Mouse (Mus musculus) heart, embryonic 12.5 days (tissue): ENCODE data around the gene Cdc14a. TPM values are rescaled to one million over a fixed set of nuclear protein-coding genes. Genes with fewer than 3 reads are reported as not detected.

ENCODE experiments used
- ATAC-seq: fragments of 200-750 bp; cut with Nextera tagmentation; 2 replicates; pipeline ENCODE4 v1.8.0; 2017; ENCODE audit warnings: moderate TSS enrichment, moderate library complexity; ENCODE audit not compliant: insufficient number of reproducible peaks, low FRiP score
- H3K27ac ChIP-seq: fragments of 300-500 bp; sonication (generic); 2 replicates; pipeline ENCODE4 v1.5.1; 2016; ENCODE audit warnings: mild to moderate bottlenecking, moderate library complexity; ENCODE audit not compliant: poor library complexity, severe bottlenecking
- H3K27me3 ChIP-seq: fragments of 300-500 bp; sonication (generic); replicated peaks from 2 replicates; pipeline ENCODE4 v1.6.1; 2016; ENCODE audit warnings: mild to moderate bottlenecking, moderate library complexity
- H3K36me3 ChIP-seq: fragments of 300-500 bp; sonication (generic); 2 replicates; pipeline ENCODE4 v1.6.1; 2016; ENCODE audit warnings: mild to moderate bottlenecking, moderate library complexity
- H3K4me1 ChIP-seq: fragments of 300-500 bp; sonication (generic); replicated peaks from 2 replicates; pipeline ENCODE4 v1.6.1; 2016; ENCODE audit warnings: mild to moderate bottlenecking
- H3K4me2 ChIP-seq: fragments of 300-500 bp; sonication (generic); 2 replicates; pipeline ENCODE4 v1.6.1; 2016; ENCODE audit warnings: mild to moderate bottlenecking, moderate library complexity
- H3K4me3 ChIP-seq: fragments of 300-500 bp; sonication (generic); 2 replicates; pipeline ENCODE4 v1.5.1; 2016; ENCODE audit warnings: mild to moderate bottlenecking
- H3K9ac ChIP-seq: fragments of 300-500 bp; sonication (generic); 2 replicates; pipeline ENCODE4 v1.6.1; 2016; ENCODE audit warnings: mild to moderate bottlenecking, moderate library complexity
- H3K9me3 ChIP-seq: fragments of 300-500 bp; sonication (generic); replicated peaks from 2 replicates; pipeline ENCODE4 v1.6.1; 2016; ENCODE audit warnings: mild to moderate bottlenecking, moderate library complexity
- WGBS: fragments of 180-500 bp; shearing (Covaris S2); methylation state at CpG from one replicate; pipeline ENCODE4 v1.1.7; 2016; 5-methylcytosine and 5-hydroxymethylcytosine counted together
- polyA plus RNA-seq: library from polyadenylated mRNA; unstranded; fragments of >200 nt; fragmentation: Nextera tagmentation; extraction: Ambion mirVana; gene quantifications from 2 replicates; pipeline ENCODE4 v1.2.1, GENCODE M21; 2016

Gene Cdc14a
- polyA plus RNA-seq, 1 experiment from 2014 or later: 7.8 TPM

DNA sequence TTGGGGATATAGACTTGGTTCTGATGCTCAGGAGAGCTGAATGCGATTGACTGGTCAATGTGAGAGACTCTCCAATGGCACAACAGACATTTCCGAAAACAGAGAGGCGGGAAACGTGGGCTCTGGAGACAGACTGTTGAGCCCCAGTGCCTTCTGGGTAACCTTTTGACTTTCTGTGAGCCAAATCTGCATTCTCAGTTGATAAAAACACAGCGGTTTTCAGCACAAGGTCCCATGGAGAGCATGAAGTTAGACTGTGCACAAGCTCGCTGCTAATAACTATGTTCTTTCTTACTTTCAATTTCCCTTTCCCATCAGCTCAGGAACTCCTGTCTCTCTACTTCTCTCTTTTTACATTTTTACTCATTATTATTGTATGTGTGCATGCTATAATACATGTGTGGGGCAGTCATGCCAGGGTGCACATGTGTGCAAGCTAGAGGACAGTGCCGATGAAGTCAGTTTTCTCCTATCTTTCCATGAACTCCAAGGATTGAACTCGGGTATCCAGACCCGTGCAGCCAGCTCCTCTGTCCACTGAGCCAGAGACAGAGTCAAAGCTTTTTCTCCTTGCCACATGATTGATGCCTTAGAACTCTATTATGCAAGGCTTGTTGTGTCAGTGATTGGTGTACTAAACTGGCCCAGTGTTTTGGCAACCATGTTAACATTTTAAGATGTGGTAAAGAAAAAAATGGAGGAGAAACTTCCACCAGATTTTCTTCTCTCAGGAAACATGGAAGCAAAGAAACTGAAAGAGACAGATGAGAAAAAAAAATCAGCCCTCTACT is 13.2 kb upstream of the Cdc14a start:
- H3K4me2 ChIP-seq: no peak overlapping the region
- H3K9ac ChIP-seq: no peak overlapping the region
- H3K27me3 ChIP-seq: no peaks in the 10 kb centered on the region
- H3K4me1 ChIP-seq: no peaks in the 10 kb centered on the region
- no peak overlapping the region for H3K27ac ChIP-seq
- no peaks in the 10 kb centered on the region for H3K36me3 ChIP-seq
- no peaks in the 10 kb centered on the region for H3K9me3 ChIP-seq
- WGBS: 80% methylated on average over 9 of the region's 9 CpGs
- H3K4me3 ChIP-seq: no peak overlapping the region
- no peak for ATAC-seq

DNA sequence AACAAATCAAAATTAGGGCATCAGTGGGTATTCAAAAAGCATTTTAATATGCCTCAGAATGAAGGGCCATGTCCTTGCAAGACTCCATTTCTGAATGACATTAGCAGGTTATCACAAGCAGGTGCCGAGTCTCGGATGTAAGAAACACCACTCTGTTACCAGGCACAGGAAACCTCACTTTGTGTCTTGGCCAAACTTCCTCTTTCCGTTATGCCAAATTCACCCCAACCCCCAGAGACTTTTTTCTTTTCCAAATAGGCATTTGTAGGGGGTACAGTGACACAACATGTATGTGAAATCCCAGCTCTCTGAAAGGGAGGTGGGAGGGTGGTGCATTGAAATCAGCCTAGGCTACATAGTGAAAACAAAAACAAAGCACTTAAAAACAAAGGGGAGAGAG is 12.3 kb upstream of the Cdc14a start:
- no peak overlapping the region for H3K27ac ChIP-seq
- H3K4me1 ChIP-seq: no peaks in the 10 kb centered on the region
- no peaks in the 10 kb centered on the region for H3K9me3 ChIP-seq
- no peak overlapping the region for H3K4me3 ChIP-seq
- H3K27me3 ChIP-seq: no peaks in the 10 kb centered on the region
- H3K4me2 ChIP-seq: no peak overlapping the region
- no peak overlapping the region for H3K9ac ChIP-seq
- H3K36me3 ChIP-seq: no peaks in the 10 kb centered on the region
- no peak for ATAC-seq
- whole genome bisulfite sequencing: 68% methylated on average over 3 of the region's 3 CpGs

DNA sequence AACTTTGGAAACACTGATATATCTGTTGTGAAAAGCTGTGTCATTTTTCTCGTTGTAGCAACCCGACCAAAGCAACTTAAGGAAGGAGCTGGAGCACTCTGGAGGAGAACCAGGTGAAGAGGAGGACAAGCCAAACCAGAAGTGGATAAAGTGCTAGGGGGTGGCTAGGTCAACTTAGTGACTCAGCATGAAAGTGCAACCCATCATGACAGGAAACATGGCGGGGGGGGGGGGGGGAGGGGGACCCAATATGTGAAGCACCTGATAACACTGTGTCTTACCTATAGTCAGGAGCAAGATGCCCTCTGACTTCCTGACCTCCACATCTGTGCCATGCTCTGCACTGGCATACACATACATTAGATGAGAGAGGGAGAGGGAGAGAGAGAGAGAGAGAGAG is 10.9 kb upstream of the Cdc14a start:
- H3K4me3 ChIP-seq: no peak overlapping the region
- ATAC-seq: peak; percentile 68; the same call in 1 of the 2 replicates
- H3K36me3 ChIP-seq: no peaks in the 10 kb centered on the region
- H3K27me3 ChIP-seq: no peaks in the 10 kb centered on the region
- H3K9me3 ChIP-seq: no peaks in the 10 kb centered on the region
- no peak overlapping the region for H3K9ac ChIP-seq
- no peak overlapping the region for H3K27ac ChIP-seq
- H3K4me1 ChIP-seq: no peaks in the 10 kb centered on the region
- no peak overlapping the region for H3K4me2 ChIP-seq
- 62% methylated on average over 3 of the region's 3 CpGs for WGBS

DNA sequence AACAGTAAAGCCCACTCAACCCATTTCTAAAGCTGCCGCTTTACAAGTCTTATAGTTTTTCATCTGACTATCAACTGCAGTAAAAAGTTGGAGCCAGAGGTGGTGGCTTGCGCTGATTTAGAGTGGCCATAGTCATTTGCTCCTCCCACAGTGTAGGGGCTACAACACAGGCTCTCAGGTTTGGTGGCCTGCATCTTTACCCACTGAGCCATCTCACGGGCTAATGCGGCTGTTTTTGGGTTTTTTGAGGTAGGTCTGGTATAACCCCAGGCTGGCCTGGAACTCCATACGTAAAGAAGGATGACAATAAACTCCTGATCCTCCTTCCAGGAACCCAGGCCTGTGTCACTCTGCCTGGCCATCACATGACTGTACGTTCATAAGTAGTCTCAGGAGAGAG is 2.1 kb upstream of the Cdc14a start:
- no peaks in the 10 kb centered on the region for H3K9me3 ChIP-seq
- H3K4me1 ChIP-seq: peaks cover 11% of the 10 kb centered on the region
- no peak overlapping the region for H3K4me2 ChIP-seq
- H3K36me3 ChIP-seq: no peaks in the 10 kb centered on the region
- 93% methylated on average over 6 of the region's 6 CpGs for WGBS
- H3K27me3 ChIP-seq: no peaks in the 10 kb centered on the region
- H3K9ac ChIP-seq: no peak overlapping the region
- no peak for ATAC-seq
- no peak overlapping the region for H3K27ac ChIP-seq
- no peak overlapping the region for H3K4me3 ChIP-seq

DNA sequence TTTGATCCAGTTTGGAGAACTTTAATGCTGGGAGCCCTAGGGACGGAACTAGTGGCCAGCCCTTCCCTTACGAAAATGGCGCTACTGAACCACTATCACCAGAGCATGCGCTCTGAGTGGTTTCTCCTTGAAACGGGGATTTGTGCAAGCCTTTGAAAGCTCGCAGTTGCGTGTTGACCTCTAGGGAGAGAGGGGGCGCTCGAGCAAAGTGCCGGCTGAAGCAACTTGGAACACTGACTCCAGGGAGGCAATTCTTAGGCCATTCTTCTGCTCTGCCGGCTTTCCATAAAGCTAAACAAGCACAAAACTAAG is 1.1 kb upstream of the Cdc14a start:
- H3K36me3 ChIP-seq: peaks cover 6% of the 10 kb centered on the region; the same call in 1 of the 2 replicates
- WGBS: 0% methylated on average over 11 of the region's 11 CpGs
- peak overlapping the region; percentile 78 for H3K4me2 ChIP-seq
- no peaks in the 10 kb centered on the region for H3K9me3 ChIP-seq
- H3K27ac ChIP-seq: peak overlapping the region; percentile 88
- H3K4me1 ChIP-seq: peaks cover 13% of the 10 kb centered on the region
- ATAC-seq: peak; percentile 68
- H3K9ac ChIP-seq: peak overlapping the region; percentile 84
- no peaks in the 10 kb centered on the region for H3K27me3 ChIP-seq
- peak overlapping the region; percentile 80 for H3K4me3 ChIP-seq

DNA sequence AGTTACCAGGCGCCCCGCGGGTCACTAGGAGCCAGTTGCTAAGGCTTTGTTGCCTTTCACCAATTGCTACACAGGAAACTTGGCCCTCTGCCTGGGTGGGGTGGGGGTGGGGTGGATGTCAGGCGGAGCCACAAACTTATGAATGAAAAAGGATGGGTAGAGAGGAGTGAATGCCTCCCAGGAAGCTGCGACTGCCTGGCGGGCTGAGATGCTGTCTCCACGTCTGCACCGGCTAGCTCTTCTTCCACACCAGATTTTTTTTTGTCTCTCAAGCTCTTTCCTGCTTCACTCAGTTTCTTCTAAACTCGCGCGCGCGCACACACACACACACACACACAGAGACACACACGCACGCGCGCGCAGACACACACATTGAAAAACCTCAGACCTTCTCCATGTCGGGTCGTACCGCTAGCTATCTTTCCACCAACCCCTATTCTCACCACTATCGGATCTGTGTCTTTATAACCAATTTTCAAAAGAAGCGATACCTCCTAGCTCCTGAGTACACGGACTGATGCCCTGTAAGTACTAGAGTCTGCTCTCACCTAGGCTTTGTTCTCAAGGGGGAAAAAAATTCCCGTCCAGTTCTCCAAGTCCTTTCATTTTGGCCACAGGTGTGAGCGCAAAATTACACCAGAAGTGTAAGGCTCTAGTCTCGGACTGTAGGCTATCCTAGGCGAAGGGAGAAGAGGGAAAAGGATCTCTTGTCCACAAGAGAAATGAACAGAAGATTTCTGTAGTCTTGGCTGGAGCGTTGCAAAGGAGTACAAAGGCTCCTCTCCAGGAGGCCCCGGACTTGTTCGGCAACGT is 534 bp upstream of the Cdc14a start:
- Histone ChIP-seq H3K4me1 (peaks cover 16% of the 10 kb centered on the region), H3K36me3 (peaks cover 8% of the 10 kb centered on the region; the same call in 1 of the 2 replicates), H3K4me3 (peak overlapping the region; percentile 80), H3K27ac (peak overlapping the region; percentile 88), H3K4me2 (peak overlapping the region; percentile 78), H3K9me3 (no peaks in the 10 kb centered on the region), H3K27me3 (no peaks in the 10 kb centered on the region), H3K9ac (peak overlapping the region; percentile 84)
- ATAC-seq: no peak; the same call in 1 of the 2 replicates
- WGBS: under 1% methylated on average over 32 of the region's 32 CpGs

DNA sequence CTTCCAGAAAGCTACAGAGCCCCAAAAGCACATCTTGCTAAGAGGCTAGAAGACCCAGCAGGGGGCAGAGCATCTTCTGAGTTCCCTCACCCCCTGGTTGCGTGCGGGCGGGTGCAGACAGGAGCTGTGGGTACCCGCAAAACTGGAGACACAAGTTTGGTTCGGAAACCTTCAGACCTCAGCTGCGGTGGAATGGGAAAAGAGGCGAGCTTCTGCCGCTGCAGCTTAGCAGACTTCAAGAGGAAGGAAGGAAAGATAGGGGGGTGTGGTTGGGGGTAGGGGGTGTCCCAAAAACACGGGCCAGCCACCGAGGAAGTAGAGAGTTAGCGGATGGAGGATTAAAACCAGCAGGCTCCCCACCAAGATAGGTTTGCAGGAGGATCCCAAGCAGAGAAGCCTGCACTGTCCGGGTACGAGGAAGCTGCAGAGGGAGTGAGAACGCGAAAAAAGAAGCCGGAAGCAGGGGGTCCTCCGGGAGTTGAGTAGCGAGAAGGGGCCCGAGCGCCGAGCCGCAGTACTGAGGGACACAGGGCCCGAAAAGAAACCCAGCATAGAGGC is 958 bp downstream of the Cdc14a start:
- peak overlapping the region; percentile 78 for H3K4me2 ChIP-seq
- no peaks in the 10 kb centered on the region for H3K9me3 ChIP-seq
- peaks cover 16% of the 10 kb centered on the region for H3K4me1 ChIP-seq
- H3K9ac ChIP-seq: peak overlapping the region; percentile 84
- H3K4me3 ChIP-seq: peak overlapping the region; percentile 80
- WGBS: under 1% methylated on average over 23 of the region's 23 CpGs
- H3K27me3 ChIP-seq: no peaks in the 10 kb centered on the region
- peaks cover 20% of the 10 kb centered on the region for H3K36me3 ChIP-seq
- peak overlapping the region; percentile 88 for H3K27ac ChIP-seq
- peak; percentile 19; the same call in 1 of the 2 replicates for ATAC-seq

DNA sequence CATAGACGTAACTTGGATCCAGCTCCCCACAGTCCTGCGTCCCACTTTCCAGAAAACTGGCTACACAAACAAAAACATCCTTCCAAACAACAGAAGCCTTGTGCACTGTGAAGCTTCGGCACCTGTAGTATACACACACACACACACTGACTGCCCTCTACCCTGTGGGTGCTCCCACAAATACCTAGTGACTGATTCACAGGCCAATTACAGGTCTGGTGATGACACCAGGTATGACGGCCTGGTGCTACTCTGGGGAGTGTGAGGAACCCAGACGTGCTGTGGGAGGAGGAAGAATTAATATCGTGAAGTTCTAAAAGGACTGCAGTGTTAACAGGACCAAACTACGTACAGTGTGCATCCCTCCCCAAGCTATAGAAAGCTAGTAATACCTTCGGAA is 1.8 kb downstream of the Cdc14a start:
- no peak overlapping the region for H3K27ac ChIP-seq
- H3K4me2 ChIP-seq: peak overlapping the region; percentile 78
- H3K4me1 ChIP-seq: peaks cover 16% of the 10 kb centered on the region
- peak overlapping the region; percentile 21; the same call in 1 of the 2 replicates for H3K4me3 ChIP-seq
- peaks cover 25% of the 10 kb centered on the region for H3K36me3 ChIP-seq
- H3K9me3 ChIP-seq: no peaks in the 10 kb centered on the region
- ATAC-seq: no peak
- H3K9ac ChIP-seq: 0 out of 2 replicates have a peak overlapping the region, but pooled peaks have one; percentile 54
- 49% methylated on average over 8 of the region's 8 CpGs for WGBS
- no peaks in the 10 kb centered on the region for H3K27me3 ChIP-seq

DNA sequence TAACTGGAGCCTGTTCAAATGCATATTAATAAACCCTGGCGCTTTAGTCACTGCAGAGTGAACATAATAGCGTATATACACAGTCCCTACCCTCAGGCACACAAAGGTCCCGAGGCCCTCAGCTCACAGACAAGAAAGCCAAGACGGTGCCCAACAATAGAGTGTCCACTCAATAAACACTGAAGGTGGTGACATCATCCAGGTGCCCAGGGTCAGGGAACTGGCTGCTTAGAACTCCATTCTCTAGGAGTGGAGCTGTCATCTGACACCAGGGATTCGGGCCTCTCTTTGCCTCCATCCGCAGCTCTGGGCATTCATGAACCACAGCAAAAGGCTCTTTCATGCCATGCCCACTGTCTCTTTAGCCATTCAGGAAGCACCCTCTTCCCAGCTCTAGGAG is 2.7 kb downstream of the Cdc14a start:
- no peak overlapping the region for H3K4me2 ChIP-seq
- 69% methylated on average over 6 of the region's 6 CpGs for WGBS

DNA sequence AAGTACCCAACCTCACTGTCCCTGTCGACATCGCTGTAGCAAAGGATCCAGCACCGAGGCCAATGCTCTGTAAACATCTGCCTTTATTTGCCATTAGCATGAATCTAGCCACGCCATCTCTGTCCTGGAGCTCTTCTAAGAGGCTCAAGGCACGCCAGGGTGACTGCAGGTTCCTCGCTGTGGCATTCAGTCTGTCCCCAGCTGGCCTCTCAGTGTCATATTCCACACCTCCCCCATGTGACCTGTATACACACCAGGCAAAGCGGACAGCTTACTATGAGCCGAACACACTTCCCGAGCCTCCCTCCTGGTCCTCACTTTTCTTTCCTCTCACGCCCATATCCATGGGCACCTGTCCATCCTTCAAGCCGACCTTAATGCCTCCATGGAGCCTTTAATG is 4.0 kb downstream of the Cdc14a start:
- no peak overlapping the region for H3K4me3 ChIP-seq
- peaks cover 16% of the 10 kb centered on the region for H3K4me1 ChIP-seq
- H3K27me3 ChIP-seq: no peaks in the 10 kb centered on the region
- H3K9me3 ChIP-seq: no peaks in the 10 kb centered on the region
- no peak overlapping the region for H3K27ac ChIP-seq
- 81% methylated on average over 11 of the region's 11 CpGs for WGBS
- H3K36me3 ChIP-seq: peaks cover 47% of the 10 kb centered on the region
- no peak overlapping the region for H3K9ac ChIP-seq
- no peak for ATAC-seq
- no peak overlapping the region for H3K4me2 ChIP-seq

More for the DNA sequence above, 2.7 kb downstream of the Cdc14a start:
- Histone ChIP-seq H3K4me1 (peaks cover 16% of the 10 kb centered on the region), H3K9me3 (no peaks in the 10 kb centered on the region), H3K36me3 (peaks cover 34% of the 10 kb centered on the region), H3K27ac (no peak overlapping the region), H3K27me3 (no peaks in the 10 kb centered on the region), H3K4me3 (no peak overlapping the region), H3K9ac (no peak overlapping the region)
- no peak for ATAC-seq

DNA sequence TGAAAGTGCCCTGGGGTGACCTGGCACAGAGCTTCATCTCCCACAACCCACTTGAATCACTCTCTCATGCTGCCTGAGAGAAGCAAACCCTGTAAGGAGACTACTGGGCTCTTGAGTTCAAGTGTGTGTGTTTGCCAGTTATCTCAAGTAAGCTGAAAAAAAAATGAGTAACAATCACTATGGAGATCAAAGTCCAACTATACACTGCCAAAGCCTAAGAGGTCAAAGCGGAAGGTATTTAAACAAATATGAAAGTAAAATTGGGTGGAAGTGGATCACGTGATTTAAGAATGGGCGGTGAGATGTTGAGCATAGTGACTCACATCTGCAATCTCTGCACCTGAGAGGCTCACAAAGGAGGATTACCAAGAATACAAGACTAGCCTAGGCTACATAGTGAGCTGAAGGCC is 9.4 kb downstream of the Cdc14a start:
- no peak overlapping the region for H3K27ac ChIP-seq
- no peak overlapping the region for H3K9ac ChIP-seq
- H3K9me3 ChIP-seq: no peaks in the 10 kb centered on the region
- H3K4me3 ChIP-seq: no peak overlapping the region
- no peak for ATAC-seq
- WGBS: 91% methylated on average over 3 of the region's 3 CpGs
- peaks cover 25% of the 10 kb centered on the region for H3K4me1 ChIP-seq
- no peaks in the 10 kb centered on the region for H3K27me3 ChIP-seq
- H3K36me3 ChIP-seq: peaks cover 43% of the 10 kb centered on the region
- H3K4me2 ChIP-seq: no peak overlapping the region
